Mouse (Mus musculus) embryo, embryonic 10.5 days (tissue): ENCODE measurements around the gene Shisa9.
"Not testable (repeated sequence)": the region's sequence is repeated elsewhere in the genome, so short reads cannot be mapped to it uniquely, and the experiment has no call there.

Experiments
- DNase-seq: peaks from one replicate; pipeline ENCODE4 v3.0.0-alpha.2; 2015; ENCODE audit warnings: low spot score

Shisa9 gene

DNA sequence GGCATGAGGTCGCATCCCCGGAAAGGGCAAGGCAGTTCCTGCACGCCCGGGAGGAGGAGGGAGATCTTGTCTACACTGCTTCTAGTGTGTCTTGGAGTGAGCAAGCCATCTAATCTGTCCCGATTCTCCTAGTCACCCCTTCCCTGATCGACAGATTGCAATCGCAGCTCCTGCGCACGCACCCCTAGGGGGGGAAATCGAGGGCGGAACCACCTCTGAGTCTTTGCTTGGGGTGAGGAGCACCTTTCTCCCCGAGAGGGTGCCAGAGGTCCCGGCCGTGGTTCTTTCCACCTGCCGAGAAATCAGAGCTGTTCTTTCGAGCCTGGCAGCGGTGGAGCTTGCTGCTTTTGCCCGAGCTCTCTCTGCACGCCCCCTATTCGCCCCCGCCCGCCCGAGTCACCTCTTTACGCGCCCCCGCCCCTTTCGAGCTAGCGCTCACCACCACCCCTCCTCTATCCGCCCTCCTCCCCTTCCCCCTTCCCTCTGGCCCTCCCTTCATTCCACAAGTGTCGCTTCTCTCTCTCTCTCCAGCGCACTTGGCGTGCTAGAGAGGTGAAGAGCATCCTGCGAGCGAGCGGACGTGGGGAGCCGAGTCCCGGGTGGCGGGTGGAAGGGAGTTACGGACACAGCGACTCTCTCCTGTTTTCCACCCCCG lies at the start of gene Shisa9:
Gene Shisa9, plus strand, starts transcription at position 498 of the 655 bp plus-strand sequence.
- peak; percentile 66 for DNase-seq

DNA sequence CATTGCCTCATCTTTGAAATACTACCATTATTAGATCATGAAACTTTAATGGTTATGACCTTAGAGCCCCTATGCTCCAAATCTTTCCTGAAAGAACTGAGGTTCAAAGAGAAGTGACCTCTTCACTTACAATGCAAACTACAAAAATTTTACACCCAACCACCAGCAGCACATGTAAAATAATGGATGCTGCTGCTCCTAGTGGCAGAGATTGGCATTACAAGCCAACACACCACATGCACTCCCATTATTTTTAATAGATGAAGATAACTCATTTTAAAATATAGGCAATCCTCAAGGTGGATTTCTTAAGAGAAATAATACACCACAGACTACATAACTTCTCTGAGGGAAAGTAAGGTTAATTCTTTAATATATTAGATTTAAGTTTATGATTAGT lies 43.4 kb upstream of the Shisa9 start:
- peak; percentile 55 for DNase-seq

DNA sequence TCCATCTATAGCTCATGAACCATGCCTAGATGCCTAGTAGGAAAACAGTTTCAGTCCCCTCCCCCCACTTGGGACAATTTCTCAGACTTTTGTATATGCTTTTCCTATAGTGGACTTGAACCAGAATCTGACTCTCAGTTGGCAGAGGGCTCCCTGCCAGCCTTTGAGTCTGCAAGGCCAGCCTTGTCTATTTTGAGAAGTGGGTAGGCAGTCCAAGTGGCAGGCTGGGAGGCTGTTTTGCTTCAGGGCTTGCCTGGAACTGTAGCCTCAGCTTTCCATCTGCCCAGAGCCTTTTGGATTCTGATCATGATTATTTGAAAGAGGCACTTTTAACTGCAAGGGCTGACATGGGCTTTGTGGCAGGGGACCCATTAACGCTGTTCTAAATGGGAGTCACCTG lies 23.2 kb upstream of the Shisa9 start:
- DNase-seq = no peak

DNA sequence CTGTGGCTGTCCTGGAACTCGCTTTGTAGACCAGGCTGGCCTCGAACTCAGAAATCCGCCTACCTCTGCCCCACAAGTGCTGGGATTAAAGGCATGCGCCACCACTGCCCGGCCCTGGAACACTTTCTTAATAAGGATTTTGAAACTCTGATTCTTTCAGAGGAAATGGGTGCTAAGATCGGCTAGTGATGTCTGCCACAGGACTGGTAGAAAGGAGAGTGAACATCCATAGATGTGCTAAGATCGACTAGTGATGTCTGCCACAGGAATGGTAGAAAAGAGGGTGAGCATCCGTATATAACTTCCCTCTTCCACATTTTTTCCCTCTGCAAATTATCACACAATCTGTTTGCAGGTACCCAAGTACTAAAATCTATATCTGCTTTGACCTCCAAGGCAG lies 17.9 kb upstream of the Shisa9 start:
- DNase-seq = no peak

DNA sequence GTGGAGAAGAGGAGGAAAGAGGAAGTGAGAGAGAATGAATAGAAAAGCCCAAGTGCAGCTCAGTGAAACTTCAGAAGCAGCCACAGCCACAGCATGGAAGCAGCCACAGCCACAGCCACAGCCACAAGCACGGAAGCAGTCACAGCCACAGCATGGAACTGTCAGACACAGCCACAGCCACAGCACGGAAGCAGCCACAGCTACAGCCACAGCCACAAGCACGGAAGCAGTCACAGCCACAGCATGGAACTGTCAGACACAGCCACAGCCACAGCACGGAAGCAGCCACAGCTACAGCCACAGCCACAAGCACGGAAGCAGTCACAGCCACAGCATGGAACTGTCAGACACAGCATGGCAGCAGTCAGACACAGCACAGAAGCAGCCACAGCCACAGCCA lies 17.1 kb upstream of the Shisa9 start:
- DNase-seq = not testable (repeated sequence)

DNA sequence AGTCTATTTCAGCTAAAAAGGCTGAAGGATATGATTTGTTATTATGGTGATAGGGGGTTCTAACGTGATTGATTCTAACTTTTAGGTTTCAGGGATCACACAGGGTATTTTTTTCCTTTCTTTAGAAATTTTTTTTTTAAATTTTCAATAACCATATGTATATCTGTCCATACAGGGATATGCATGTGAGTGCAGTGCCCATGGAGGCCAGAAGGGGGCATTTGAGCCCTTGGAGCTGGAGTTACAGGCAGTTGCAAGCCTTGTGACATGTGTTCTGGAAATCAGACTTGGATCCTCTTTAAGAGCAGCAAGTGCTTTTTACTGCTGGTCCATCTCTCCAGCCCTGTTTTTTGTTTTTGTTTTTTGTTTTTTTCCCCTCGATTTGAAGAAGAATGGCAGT lies 16.3 kb upstream of the Shisa9 start:
- no peak for DNase-seq

DNA sequence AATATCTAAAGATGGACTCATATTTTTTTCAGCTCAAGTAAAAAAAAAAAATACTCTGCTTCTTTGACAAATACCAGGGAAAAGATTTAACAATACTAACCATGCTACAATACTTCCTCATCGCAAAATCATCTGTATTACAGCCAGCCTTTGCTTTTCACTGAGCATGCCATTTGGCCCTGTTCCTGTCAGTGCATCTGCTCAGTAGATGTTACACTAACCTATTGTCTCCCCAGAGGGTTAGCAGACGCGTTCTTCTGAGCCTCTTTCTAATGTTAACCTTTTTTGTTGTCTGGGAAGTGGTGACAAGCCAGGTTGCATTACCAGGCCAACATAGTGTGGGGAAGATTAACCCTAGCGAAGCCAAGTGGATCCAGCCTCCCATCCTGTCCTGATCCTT lies 10.2 kb upstream of the Shisa9 start:
- DNase-seq = no peak

DNA sequence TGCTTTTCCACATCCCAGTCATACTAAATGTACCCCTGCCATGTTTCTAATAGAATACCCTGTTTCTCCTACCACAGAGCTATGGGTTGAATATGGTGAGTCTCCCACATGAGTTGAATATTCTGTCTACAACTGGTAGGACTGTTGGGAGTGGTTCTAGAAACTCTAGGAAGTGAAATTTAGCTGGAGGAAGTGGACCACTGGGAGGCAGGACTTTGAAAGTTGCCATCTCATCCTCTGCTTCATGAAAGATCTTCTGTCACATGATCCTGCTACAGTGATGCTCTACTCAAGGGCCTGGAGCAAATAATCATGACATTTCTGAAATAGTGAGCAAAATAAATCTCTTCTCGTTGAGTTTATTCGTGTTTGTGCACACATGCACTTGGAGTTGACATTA lies 7.2 kb upstream of the Shisa9 start:
- no peak for DNase-seq

DNA sequence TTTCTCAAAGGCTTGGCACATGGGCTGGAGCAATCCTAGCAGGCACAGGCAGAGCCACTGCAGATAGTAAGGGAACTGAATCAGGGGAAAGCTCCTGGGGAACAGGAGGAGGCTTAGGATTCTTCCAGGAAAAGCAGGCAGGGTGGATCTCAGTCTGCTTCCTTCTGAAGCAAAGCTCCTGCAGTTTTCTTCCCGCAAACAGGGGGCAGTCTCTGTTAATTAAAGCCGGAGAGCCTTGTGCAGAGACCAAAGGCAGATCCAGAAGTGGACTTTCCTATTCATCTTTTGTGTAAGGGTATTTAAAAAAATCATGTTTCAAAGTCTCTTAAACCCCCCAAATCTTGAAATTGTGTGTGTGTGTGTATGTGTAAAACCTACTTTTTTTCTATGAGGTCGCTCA lies 3.1 kb upstream of the Shisa9 start:
- DNase-seq = peak; percentile 65

DNA sequence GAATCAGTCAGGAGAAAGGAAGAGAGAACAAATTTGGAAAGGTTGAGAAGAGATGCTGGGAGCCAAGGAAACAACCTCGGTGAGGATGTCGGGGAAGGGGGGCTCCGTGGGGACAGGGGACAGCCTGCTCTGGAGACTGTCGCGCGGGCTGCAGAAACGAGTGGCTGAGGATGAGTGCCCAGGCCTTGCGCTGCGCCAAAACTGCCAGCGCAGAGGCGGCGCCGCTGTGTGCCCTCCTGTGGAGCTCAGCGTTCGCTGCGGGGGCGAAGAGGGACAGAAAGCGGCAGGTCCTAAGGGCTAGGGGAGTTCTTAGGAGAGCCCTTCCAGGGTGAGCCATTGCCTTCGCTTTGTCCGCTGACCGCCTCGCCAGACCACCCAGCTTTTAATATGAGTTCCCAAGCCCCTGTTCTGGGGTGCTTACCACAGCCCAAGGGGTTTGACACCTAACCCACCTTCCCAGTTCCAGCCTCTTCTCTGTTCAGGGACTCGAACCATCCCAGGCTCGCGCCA lies 752 bp upstream of the Shisa9 start:
- DNase-seq = peak; percentile 32

DNA sequence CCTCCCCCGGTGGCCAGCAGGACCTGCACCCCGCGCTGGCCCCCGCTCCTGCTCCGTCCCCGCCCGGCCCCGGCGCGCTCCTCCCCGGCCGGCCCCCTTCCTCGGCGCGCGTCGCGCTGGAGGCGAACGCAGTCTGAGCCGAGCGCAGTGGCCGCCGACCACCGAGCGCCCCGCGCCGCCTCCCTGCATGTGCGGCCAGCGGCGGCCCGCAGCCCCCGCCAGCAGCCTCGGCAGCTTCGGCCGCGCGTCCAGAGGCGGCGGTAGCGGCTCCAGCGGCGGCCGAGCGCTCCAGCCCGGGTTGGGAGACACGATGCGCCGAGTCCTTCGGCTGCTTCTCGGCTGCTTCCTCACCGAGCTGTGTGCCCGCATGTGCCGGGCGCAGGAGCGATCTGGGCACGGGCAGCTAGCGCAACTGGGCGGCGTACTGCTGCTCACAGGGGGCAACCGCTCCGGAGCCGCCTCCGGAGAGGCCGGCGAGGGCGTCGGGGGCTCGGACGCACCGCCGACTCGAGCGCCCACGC lies 418 bp downstream of the Shisa9 start:
- peak; percentile 48 for DNase-seq

DNA sequence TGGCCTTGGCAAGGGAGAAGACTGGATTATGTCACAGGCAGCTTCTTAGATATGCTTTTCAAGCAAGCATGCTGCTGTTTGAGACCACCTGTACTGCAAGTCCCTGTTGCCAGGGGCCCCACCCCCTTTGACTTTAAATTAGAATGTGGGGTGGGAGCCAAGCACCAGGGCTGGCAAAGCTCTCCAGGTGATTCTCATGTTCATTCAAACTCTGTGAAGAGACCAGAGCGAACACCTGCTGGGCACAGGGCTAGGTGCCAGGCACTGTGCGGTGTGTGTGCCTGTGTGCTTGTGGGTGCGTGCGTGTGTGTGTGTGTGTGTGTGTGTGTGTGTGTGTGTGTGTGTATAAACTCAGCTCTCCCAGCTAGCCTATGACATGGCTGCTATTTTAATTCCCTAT lies 3.1 kb downstream of the Shisa9 start:
- DNase-seq = no peak

DNA sequence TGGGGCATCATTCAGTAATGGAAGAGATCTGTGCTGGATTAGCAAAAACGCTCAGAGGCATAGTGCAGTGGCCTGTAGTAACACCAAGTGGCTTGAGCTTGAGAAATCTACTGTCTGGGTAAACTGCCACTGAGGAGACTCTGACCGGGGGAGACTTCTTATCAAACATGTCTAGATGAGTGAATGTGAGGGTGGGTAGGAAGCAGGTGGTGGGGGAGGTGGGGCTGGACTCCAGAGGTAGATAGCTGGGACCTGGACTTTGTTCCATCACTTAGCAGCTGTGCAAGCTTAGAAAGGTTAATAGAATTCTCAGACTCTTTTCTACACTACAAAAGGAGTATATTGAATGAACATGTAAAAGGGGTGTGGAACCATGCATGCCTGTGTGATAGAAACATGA lies 21.3 kb downstream of the Shisa9 start:
- no peak for DNase-seq

DNA sequence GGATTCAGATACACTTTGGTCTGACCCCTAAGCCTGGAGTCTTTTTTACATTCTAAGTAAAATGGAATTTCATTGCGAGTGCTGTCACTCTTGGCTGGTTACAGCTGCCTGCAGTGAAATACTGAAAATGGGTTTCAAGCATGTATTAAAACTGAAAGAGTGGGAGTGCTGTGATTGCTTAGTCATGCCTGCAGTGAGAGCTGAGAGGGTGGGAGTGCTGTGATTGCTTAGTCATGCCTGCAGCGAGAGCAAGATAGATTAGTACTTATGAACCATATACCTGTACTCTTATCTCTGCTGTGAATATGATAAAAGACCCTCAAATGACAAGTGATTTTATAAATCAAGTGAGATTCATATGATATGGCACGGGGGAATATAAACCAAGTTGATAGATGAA lies 26.2 kb downstream of the Shisa9 start:
- DNase-seq = no peak

DNA sequence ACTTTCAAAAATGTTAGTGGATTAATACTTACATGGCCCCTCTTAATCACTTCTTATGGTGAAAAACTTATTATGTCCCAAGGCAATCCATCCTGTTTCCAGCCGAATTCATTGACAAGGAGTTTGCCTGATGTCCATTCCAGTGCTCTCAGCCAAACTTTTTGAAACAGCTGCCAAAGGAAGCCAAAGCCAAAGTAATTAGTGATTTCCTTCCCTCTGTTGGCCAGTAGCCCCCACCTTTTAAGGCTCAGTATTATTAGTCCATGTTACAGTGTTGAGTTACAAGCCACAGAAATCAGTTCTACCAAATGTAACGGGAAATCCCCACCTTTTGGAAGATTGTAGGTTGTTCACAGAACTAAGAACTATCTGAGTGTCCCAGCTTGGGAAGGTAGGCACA lies 28.8 kb downstream of the Shisa9 start:
- no peak for DNase-seq

DNA sequence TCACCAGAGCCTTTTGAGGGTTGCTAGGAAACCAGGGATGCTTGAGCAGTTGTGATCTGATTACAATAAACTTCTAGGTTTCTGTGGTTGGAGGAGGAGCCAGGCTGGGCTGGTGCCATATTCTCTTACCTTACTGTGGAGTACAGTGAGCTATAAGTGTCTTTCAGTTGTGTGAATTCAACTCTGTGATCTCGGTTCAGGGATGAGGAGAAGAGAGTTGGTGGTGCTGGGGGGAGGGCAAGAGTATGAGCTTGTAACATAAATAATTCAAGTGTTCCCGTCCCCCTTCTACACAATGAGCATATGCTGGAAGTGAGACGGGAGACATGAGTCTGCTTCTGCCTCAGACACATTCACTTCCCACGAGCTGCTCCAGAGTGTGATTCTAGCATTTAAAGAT lies 30.6 kb downstream of the Shisa9 start:
- DNase-seq = no peak

DNA sequence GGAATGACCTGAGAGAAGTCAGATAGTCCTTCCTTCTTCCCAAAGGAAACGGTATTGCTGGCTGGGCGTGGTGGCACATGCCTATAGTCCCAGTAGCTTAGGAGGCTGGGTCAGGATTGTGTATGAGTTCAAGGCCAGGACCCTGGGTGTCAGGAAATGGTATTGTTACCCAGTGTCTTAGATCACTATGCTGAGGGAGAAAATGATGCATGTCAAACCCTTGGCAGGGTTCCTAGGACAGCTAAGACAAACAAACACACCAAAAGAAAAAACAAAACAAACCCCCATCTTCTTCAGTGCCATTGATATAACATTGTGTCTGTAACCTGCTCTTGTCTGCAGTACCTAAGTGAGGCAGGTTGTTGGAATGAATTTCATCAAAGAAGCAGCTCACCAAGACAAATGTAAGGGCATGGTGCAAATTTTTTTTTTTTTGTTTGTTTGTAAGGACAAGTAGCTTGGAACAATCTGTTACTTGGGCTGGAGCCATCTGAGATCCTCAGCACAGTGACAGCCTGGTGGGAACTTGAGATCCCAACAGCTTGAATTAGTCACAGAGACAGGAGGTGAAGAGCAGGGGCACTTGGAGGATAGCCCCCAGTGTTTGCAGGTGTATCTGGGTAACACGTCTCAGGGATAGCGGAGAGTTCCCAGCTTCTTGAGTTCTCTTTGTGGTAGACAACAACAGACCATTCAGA lies 34.2 kb downstream of the Shisa9 start:
- no peak for DNase-seq

DNA sequence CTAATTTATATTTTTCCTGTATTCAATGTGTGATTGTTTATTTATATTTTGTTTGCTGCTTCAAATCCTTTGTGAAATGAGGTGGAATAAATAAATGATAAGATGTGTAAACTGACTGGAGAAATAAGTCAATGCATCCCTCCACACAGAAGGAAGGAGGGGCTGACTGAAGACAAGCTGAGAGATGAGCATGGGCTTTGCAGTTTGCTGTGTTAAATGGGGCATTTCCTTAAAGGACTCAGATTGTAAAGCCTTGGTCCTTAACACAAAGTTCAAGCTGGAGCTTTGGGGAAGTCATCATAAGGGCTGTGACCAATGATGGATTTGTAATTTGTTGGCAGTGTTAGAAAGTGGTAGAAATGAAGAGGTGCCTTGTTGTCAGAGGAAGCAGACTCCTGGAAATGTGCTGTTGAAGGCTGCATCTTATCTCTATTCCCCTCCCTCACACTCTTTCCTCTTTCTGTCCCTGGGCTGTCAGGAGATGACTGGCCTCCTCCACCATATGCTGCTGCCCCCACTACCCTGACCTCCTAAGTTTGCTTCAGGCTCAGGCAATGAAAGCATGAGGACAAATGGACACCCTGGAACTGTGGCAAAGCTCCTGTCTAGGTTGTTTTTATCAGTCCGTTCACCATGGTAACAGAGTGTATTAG lies 36.3 kb downstream of the Shisa9 start:
- no peak for DNase-seq

DNA sequence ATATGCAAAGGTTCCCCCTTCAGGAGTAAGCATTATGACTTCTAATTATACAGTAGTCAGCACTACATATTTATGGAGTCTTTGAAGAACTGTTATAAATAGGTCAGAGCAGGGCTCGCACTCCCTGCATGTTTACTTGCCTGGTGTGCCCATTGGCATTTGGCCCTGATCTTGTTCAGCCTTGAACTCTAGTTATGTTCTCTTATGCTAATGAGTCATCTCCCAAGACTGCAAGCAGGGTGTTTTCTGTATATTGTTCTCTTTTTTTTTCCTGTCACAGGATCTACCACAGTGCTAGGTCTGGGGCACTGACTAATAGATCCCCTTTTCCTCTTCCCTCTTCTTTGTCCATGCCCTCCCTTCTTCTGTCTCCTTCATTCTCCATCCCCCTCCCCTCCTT lies 48.5 kb downstream of the Shisa9 start:
- DNase-seq = no peak

DNA sequence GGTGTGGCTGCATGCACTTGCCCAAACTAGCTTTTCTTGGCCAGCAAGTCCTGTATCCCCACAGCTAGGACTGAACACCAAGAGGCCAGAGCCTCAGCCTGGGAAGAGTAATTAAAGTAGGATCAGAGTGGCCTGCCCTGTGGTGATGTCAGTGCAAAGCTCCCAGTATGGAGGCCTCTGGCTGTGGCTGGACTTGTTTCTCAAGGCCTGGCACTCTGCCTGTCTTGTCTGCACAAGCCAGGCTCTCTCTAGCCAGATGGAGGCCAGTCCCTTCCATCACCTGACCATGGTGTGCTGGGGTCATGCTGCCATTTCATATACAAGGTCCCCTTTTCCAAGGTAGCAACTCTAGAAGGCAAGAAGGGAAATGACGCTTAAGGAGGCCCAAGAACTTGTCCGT lies 51.0 kb downstream of the Shisa9 start:
- no peak for DNase-seq

DNA sequence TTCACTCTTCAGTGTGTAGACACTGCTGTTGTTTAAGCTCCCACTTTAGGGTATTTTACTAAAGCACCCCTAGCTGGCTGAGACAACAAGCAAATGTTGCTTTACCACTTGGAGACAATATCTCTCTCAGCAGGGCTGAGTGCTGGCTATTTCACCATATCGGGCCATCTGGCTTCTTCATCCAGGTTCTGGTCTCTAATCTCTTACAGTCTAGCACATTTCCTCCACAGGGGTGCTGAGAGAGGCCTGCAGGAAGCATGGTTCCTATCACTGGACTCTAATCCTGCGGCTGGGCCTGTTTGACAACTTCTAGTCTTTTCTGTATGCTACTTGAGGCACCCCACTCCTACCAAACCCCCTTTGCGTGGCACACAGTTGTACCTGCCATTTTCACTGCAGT lies 51.7 kb downstream of the Shisa9 start:
- DNase-seq = no peak

DNA sequence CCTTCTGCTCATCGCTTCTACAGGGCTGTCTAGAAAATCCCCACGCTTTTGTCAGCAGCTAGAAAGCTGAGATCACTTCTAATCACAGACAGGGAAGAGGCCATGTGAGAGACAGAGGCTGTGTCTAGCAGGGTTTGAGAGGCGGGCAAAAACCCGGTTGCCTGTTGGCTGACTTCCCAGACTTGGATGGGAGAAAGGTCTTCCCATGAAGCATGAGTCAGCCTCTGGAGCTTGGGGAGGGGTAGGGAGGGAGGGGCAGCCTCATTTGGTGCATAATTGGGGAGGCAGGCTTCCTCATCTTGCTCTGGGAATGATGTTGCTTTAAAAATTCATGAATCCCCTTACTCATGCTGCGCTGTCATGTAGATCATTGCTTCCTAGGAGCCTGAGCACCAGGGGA lies 57.0 kb downstream of the Shisa9 start:
- DNase-seq = no peak

DNA sequence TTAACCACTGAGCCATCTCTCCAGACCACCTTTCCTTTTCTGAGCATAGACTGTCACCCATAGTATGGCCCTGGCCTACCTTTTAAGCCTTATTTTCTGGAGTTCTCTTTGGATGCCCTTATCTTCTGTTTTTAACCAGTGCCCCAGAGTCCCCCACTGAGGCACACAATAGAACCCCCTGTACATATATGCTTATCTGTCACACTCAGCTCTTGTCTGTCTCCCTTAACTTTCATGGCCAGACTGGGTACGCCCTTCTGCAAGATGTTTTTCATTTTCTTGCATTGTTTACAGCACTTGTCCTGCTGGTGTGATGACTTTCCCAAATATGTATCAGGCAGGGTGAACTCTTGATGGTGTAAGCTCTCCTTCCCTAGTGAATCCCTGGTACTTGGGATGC lies 68.1 kb downstream of the Shisa9 start:
- no peak for DNase-seq
